Mouse (Mus musculus) mouse trophoblast stem cell (cell line): ENCODE results near the gene Tube1.
"Not testable (repeated sequence)": the region's sequence is repeated elsewhere in the genome, so short reads cannot be mapped to it uniquely, and the experiment has no call there.

Experiments used
- in situ Hi-C, 2 experiments: fragments of 300-500 bp; cut with MseI, MboI; formaldehyde crosslinking; loops; 2 replicates in 1 of 2; 3 replicates in 1 of 2; pipeline ENCODE4 v1.15.1; 2025

Tube1 gene

GRCm38 (mm10) chr10:39167611-39168010 is 33.8 kb downstream of the Tube1 start:
- in situ Hi-C loops = no loop called here

GRCm38 (mm10) chr10:39169642-39170041 is 35.9 kb downstream of the Tube1 start:
- in situ Hi-C loops = loop anchor here (5.0 kb wide), 2 partner anchors 348 to 353 kb away; no protein-coding TSS in a partner anchor

GRCm38 (mm10) chr10:39170181-39170580 is 36.4 kb downstream of the Tube1 start:
- in situ Hi-C loops = loop anchor here (5.0 kb wide), 2 partner anchors 347 to 352 kb away; no protein-coding TSS in a partner anchor

- in situ Hi-C loops = loop anchor here (5.0 kb wide), 2 partner anchors 347 to 352 kb away; no protein-coding TSS in a partner anchor
These were observed 36.9 kb downstream of the Tube1 start for GRCm38 (mm10) chr10:39170706-39171105.

GRCm38 (mm10) chr10:39171134-39171533 is 37.4 kb downstream of the Tube1 start:
- in situ Hi-C loops = loop anchor here (5.0 kb wide), 2 partner anchors 346 to 351 kb away; no protein-coding TSS in a partner anchor

- in situ Hi-C loops = loop anchor here (5.0 kb wide), 2 partner anchors 345 to 350 kb away; no protein-coding TSS in a partner anchor
These were observed 38.1 kb downstream of the Tube1 start for GRCm38 (mm10) chr10:39171603-39172539.

- in situ Hi-C loops = loop anchor here (5.0 kb wide), 2 partner anchors 345 to 350 kb away; no protein-coding TSS in a partner anchor
These were observed 38.8 kb downstream of the Tube1 start for GRCm38 (mm10) chr10:39172540-39172931.

- in situ Hi-C loops = loop anchor here (5.0 kb wide), 2 partner anchors 344 to 349 kb away; no protein-coding TSS in a partner anchor
These were observed 39.3 kb downstream of the Tube1 start for GRCm38 (mm10) chr10:39173077-39173476.

GRCm38 (mm10) chr10:39176981-39177380 is 43.2 kb downstream of the Tube1 start:
- in situ Hi-C loops = no loop called here

GRCm38 (mm10) chr10:39184864-39185544 is 51.2 kb downstream of the Tube1 start:
- in situ Hi-C loops = no loop called here

GRCm38 (mm10) chr10:39185545-39185906 is 51.8 kb downstream of the Tube1 start:
- in situ Hi-C loops = no loop called here

GRCm38 (mm10) chr10:39192673-39193072 is 58.9 kb downstream of the Tube1 start:
- in situ Hi-C loops = no loop called here

- in situ Hi-C loops = not testable (repeated sequence)
These were observed 64.4 kb downstream of the Tube1 start for GRCm38 (mm10) chr10:39198216-39198615.
